Mouse (Mus musculus) left cerebral cortex, postnatal 10 days (tissue): ENCODE measurements at regions not wholly inside any gene's neighbourhood (a gene's known extent, or its start where the extent isn't known, plus 50 kb on each side); places are given as distances from the start of the nearest gene placed in this dataset.

Experiments used
- DNase-seq, 2 experiments: peaks; one replicate each; pipeline ENCODE4 v3.0.0; 2021 to 2022; ENCODE audit warnings: low spot score in 2 of 2, mixed read lengths in 1 of 2; ENCODE audit errors: extremely low spot score in 1 of 2
- intact Hi-C: fragments of 180-260 bp; cut with DNase I; formaldehyde crosslinking; loops from one replicate; pipeline ENCODE4 v1.15.1; 2025

DNA sequence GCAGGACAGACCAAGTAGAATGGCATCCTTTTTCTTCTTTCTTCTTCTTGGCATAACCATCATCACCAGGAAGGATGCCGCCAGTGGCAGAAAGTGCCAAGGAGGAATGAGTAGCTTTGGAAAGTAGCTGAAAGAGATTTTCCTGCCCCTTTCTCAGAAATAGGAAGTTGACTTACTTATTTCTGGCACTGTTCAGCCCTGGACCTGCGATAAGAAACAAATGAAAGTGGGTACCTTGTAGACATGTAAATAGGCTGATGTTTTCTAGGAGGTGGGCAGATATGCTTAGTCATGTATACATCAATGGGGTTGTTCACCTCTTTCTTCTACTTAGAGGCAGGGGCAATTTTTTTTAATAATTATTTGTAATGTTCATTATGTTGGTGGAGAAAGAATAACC is 145.3 kb upstream of the Tmem164 start:
- intact Hi-C loops, result loop anchor here (5.0 kb wide), 1 partner anchor 164 kb away; no protein-coding TSS in a partner anchor
- no peak for DNase-seq

DNA sequence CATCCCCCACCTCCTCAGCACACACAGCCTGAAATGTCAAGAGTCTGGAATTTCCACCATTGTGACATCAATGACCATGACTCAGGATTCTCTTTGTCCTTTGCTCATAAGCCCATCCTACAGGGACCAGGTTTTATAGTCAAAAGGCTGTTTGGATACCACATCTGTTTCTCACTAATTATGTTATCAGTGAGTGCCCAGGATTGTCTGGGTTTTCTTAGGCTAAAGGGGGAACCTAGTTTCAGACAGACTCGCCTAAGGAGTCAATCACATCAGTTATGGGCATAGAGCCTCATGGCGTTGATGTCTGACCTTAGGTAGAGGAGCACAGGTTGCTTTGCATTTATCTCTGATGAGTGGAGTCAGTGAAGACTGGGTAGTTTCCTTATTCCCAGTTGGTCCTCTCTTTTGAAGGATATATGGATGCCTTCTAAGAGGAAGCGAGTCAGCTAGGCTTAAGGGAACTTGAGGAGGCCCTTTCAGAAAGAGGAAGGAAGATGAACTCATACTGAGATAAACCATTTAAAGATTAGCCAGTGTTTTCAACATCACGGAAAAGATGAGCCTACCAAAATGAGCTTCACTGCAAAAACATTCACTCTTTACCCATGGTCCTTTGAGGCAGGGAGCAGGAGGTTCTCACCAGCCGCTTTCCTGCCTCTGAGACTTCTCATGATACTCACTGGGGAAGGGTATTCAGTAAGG is 143.8 kb upstream of the Tmem164 start:
- no peak for DNase-seq
- intact Hi-C loops, result loop anchor here (5.0 kb wide), 1 partner anchor 165 kb away; no protein-coding TSS in a partner anchor

DNA sequence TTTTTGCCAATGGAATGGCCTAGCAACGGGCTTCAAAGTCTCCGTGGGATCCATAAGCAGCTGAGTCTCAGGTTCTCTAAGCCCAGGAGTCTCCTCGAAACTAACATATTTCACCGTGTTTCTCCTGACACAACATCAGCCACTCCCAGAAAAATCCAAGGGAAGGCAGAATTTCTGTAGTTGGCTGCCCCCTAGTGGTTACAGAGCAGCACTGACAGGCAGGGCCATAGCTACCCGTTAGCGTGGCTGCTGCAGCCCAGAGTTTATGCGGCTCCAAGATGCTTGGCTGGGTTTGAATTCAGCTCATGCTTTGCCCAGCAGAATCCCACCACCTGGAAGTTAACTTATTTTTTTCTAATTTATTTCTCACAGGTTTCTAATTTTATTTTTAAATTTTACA is 140.9 kb upstream of the Tmem164 start:
- intact Hi-C loops, result loop anchor here (5.0 kb wide), 1 partner anchor 213 kb away; no protein-coding TSS in a partner anchor
- peak; percentile 41 to 45 for DNase-seq

DNA sequence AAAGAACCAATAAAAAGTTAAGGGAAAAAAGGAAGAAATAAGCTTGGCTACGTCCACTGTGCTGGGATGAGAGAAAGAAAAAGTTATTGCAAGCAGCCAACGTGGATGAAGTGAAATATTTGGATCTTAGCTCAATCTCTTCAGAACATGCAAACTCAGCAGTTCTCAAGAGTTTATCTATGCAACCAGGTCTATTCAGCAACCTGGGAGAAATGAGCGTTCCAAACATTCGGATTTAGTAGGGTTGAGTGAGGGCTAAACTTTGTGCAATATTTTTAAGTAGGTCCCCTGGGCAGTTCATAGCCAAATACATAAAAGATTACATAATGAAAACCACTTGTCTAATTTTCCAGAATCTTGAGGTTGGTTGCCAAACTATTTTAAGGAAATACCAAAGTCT is 129.0 kb upstream of the Tmem164 start:
- intact Hi-C loops, result no loop called here
- no peak for DNase-seq

DNA sequence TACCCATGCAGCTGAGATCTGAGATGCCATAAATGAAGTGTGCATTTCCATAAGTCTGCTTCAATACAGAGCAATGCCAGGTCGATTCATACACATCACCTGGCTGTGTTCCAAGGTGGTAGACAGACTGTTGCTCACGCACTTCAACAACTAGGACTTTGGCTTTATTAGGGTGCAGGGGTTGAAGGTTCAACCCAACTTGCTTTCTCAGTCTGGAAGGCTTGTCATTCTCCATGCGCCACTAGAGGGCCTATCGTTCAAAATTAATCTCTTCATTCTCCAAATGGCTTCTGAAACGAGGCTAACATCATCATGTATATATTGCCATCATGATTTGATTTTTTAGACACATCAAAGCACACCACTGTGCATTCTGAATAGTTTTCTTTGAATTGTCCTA is 127.0 kb upstream of the Tmem164 start:
- intact Hi-C loops, result loop anchor here (2.0 kb wide), 1 partner anchor 253 kb away; no protein-coding TSS in a partner anchor
- DNase-seq, result no peak

DNA sequence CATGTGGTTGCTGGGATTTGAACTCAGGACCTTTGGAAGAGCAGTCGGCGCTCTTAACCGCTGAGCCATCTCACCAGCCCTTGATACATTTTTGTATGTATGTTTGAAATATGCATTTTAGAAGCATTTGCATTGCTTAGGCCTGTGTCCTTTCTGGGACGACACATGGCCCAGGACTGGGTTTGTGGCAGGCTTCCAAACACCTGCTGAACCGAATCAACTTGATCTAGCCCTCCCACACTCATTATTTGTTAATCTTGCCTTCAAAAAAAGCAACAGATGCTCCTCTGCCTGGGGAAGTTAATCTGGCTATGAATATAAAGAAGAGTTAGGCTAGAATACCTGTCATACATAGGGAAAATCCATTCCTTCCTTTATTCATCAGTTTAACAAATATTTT is 123.7 kb upstream of the Tmem164 start:
- intact Hi-C loops, result no loop called here

DNA sequence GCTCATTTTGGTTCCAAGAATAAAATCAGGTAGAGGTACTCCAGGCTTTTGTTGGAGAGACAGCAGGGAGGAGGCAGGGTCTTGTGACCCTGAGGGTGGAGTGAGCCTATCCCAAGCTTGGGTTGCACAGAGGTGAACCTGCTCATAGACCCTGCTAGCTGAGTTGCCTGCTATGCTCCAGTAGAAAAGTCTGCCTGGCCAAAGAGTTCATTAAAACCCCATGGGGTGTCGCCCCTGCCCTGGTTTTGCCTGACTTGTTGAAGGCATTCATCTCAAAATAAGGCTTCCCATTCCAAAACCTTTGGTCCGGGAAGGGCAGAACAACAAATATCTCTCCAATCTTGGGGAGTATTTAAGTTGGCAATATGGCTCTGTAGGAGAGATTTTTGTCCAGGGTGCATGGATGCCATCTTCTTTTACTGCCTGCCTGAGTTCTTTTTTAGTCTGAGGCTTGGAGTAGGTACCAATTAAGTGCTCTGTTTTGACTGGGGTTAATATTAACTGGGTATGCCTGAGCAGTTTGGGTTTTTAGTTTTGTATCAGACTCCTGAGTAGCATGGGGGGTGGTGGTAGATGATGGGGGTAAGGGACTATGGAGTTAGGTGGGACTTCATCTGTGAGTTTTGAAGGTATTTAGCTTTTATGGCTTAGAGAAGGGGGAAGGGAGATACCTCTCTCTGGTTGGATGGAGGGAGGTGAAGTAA is 120.8 kb upstream of the Tmem164 start:
- DNase-seq, result no peak
- intact Hi-C loops, result no loop called here

More for the DNA sequence above, 123.7 kb upstream of the Tmem164 start:
- no peak for DNase-seq

DNA sequence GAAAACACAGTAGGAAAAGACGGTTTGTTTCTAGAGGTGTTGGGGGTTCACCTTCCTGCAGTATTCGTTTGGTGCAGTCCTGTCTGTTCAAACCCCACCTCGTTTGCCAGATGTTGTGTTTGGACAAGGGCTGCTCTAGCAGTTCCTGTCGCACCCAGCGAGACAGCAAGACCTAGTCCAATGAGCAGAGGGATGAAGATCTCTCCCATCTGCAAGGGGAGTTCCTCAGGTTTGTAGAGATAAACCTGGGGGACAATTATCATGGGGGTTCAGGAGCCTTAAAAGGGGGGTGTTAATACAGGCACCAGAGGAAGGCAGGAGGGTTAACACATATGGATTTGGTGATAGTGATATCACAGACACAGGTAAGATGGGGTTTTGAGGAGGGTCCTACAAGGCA is 119.4 kb upstream of the Tmem164 start:
- no peak for DNase-seq
- intact Hi-C loops, result no loop called here

DNA sequence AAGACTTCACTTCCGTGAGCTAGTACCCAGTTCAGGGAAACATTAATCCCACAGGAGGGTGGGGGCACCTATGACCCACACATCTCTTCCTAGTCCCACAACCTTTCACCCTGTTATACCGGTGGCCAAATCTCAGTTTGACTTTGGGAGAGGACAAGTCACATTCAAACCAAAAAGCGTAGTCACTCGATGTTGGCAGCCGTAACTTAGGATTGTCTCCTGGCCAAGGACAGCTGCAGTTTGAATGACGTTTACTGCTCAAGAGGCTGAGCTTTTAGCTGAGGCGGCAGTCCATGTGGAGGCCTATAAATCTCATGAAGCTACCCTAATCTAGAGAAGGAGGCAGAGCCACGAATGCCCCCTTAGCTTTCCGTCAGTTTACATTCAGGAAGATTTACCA is 117.0 kb upstream of the Tmem164 start:
- intact Hi-C loops, result no loop called here
- peak in 1 of 2 experiments; percentile 3 for DNase-seq

DNA sequence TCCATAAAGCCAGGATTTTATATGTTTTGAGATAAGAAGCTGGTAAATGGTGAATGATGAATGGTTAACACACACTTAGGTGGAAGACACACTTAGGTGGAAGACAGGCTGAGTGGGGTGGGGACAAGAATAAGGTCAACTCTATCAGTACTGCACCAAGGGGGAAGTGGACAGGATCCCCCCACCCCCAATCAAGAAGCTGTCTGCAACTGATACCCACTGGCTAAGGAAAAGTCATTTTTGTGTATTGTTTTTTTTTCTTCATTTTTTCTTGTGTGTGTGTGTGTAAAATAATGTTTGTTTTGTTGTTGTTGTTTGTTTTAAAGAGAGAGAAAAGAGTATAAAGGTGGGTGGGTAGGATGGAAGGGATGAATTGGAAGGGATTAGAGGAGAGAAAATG is 109.4 kb upstream of the Tmem164 start:
- intact Hi-C loops, result no loop called here
- DNase-seq, result no peak

DNA sequence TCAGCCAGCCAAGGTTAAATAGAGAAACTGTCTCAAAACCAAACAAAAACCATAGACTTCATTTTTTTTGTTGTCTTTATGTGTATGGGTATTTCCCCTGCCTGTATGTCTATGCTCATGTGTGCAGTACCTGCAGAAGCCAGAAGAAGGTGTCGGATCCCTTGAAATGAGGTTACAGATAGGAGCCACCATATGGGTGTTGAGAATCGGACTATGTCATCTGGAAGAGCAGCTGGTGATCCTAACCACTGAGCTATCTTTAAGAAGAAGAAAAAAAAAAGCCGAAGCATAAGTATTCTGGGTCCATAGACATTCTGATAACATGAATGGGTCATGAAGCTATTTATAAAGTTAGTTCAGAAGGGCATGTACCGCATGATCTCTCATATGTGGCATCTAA is 107.2 kb upstream of the Tmem164 start:
- intact Hi-C loops, result no loop called here
- no peak for DNase-seq

DNA sequence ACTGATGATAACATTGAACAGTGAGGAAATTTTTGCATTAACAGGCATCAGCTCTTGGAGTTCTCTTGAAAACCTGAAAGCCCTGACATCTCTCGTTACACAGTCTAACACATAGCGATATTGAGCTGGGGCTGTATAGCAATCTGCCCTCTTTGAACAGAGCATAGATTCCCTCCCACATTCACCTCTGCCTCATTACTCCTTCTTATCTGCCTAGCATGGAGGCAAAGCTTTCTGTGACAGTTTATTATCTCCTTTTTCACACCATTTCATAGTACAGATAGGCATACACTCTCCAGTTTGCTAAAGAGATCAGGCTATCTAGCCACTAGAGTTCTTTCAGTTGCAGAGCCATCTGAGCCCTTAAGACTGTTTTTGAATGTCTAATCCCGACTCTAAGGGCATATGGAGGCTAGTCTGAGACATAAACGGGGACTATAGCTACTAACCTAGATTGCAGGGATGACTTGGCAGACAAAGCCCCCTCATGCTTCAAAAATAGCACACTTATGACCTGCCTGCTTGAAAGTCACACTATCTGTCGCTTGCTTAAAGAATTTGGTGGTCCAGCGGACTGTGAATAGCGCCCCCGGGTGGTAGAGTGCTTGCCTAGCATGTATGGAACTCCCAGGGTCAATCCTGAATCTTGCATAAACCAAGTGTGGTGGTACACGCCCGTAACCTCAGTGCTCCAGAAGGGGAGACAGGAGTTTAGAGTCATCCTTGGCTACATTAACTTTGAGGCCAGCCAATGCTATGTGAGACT is 106.1 kb upstream of the Tmem164 start:
- no peak for DNase-seq
- intact Hi-C loops, result no loop called here

DNA sequence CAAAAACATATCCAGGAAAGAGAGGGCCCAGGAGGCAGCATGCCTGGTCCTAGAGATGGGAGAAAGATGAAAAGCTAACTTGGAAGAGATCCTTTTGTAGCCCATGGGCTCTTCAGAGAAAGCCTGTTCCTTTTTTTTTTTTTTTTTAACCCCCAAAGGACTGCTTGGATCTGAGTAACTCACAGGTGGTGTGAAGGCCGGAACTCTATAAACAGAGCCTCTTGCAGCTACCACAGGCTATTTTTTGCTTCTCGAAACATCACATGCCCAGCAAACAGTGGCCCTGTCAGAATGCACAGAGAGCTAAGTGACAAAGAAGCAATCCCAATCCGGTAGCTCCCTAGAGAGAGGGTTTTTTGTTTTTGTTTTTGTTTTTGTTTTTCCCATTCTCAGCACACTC is 105.1 kb upstream of the Tmem164 start:
- intact Hi-C loops, result no loop called here
- no peak for DNase-seq

DNA sequence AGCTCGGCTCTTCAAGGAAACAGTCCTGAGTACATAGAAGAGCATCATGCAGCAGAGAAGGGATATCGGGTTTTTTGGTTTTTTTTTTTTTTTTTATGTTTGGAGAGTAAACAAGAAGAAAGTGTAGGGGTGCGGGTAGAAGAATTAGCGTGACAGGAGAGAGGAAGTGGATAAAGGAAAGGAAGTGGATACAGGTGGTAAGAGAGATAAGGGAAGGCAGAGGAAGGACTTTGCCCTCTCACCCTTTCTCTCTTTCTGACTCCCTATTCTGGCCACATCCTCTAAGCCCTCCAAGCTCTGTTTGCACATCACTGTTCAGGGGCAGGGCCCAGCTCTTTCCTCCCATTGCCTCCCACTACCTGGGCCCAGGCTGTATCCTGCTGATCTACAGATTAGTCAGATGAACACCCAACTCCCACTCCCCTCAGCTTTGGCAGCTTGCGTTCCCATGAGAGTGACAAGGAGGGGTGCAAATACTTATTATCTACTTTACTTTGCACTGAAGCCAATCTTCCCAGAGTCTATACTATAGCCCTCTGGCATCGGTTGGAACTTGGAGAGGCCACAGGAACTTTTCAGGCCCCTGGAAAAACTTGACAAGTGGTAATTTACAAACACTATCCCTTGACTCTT is 103.6 kb upstream of the Tmem164 start:
- intact Hi-C loops, result no loop called here
- no peak for DNase-seq

DNA sequence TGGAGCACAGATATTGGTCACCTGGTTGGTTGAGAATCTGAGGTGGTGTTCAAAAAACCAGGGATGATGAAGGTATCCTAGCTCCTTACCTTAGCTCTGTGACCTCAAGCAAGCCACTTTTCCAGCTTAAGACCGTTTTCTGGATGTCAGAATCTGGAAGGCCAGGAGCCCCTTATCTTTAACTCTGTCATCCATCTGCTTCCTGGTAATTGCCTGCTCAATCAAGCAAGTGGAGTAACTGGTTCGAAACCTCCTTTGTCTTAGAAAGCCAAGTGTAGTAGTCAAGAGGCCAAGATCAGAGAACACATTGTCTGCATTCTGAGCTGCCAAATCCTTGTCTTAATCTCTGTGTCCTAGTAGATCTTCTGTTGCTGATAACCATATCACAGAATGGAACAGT is 95.9 kb upstream of the Tmem164 start:
- intact Hi-C loops, result no loop called here
- no peak for DNase-seq

DNA sequence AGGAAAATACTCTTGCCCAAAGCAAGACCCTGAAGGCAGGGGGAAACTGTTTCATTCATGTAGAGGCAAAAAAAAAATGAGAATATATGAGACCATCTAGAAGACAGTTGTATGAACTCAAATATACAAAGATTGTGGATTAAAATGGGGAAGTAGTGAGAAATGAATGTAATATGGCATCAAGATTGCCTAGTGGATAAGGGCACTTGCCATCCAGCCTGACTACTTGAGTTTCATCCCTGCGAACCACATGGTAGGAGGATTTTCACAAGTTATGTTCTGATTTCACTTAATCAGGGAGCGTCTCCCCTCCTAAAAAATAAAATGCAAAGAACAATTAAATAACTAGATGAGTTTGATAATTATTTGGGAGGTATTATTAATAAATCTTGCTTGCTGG is 81.8 kb upstream of the Tmem164 start:
- no peak for DNase-seq
- intact Hi-C loops, result no loop called here

DNA sequence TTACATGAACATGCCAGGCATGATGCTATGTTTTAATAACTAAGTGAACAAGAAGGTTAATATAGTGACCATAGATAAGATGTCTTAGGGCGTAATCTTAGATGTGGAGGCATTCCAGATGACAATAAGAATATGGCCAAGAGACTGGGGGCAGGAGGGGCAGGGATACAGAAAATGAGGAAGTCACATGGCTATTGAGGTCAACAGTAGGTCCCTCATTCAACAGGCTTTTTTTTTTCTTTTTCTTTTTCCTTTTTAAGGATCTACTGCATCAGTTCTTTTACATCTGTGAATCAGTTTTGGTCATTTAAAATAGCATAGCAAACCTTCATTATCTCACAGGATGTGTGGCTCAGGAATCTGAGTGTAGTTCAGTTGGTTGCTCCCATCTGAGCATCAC is 80.4 kb upstream of the Tmem164 start:
- DNase-seq, result no peak
- intact Hi-C loops, result no loop called here

DNA sequence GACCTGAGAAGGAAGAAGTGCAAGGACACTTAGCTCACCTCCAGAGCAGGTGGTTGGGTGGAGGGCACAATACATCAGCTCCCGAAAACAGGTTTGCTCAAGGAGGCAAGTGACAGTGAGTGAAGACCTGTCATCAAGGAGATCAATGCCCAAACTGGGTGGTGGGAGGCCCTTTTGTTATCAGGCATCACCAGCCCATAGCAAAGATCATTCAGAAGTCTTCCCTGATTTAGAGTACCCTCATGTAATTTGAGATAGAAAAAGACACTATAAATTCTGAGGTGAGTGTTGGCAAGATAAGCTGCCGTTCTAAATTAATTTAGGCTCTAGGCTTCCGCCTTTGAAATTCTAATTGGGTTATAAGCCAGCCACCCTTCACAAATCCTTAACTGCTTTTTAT is 76.1 kb upstream of the Tmem164 start:
- DNase-seq, result no peak
- intact Hi-C loops, result no loop called here

DNA sequence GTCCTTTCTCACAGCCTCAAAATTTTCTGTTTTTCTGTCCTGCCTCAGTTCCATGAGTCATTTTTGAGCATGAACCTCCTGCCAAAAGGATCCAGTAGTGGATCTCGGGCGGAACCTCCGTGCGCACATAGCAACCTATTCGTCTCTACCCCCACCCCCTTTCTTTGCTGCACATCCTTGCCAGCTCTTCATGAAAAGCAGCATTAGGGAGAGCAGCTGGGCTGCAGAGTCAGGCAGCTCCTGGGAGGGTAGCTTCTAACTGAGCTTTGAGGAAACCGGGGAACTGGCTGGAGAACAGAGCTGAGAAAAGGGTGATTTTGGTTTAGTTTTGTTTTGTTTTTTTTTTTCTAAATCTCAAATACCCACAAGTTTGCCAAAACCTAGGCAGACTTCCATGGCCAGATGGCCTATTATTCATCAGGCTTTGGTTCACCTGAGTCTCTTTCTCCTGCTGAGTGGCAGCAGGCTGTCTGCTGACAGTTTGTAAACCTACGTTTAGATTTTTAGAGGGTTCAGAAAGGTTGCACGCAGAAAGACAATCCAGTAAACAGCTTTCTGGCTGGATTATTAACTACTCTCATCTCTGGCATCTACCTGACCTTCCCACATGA is 74.5 kb upstream of the Tmem164 start:
- intact Hi-C loops, result no loop called here
- no peak for DNase-seq
